Mouse (Mus musculus) stomach, postnatal 0 days (tissue): ENCODE data around the gene Ctsd. TPM values are rescaled to one million over a fixed set of nuclear protein-coding genes. Genes with fewer than 3 reads are reported as not detected.
"Not testable (repeated sequence)": the region's sequence is repeated elsewhere in the genome, so short reads cannot be mapped to it uniquely, and the experiment has no call there.

Experiments used
- ATAC-seq: fragments of 200-750 bp; cut with Nextera tagmentation; 2 replicates; pipeline ENCODE4 v1.8.0; 2017; ENCODE audit not compliant: low FRiP score, low TSS enrichment
- DNase-seq: peaks from one replicate; pipeline ENCODE4 v3.0.0-alpha.2; 2016; ENCODE audit warnings: low spot score
- H3K27ac ChIP-seq: fragments of 300-500 bp; sonication (generic); replicated peaks from 2 replicates; pipeline ENCODE4 v1.5.1; 2014; ENCODE audit warnings: mild to moderate bottlenecking, control low read depth
- H3K27me3 ChIP-seq: fragments of 300-500 bp; sonication (generic); 2 replicates; pipeline ENCODE4 v1.6.1; 2014; ENCODE audit warnings: low read length; ENCODE audit not compliant: control insufficient read depth, insufficient read depth
- H3K36me3 ChIP-seq: fragments of 300-500 bp; sonication (generic); 2 replicates; pipeline ENCODE4 v1.6.1; 2014; ENCODE audit warnings: low read length, mixed read lengths; ENCODE audit not compliant: control insufficient read depth, insufficient read depth
- H3K4me1 ChIP-seq: fragments of 300-500 bp; sonication (generic); replicated peaks from 2 replicates; pipeline ENCODE4 v1.6.1; 2014; ENCODE audit warnings: antibody characterized with exemption; ENCODE audit not compliant: control insufficient read depth, insufficient read depth
- H3K4me2 ChIP-seq: fragments of 300-500 bp; sonication (generic); replicated peaks from 2 replicates; pipeline ENCODE4 v1.6.1; 2014; ENCODE audit warnings: low read depth, mild to moderate bottlenecking, control low read depth, moderate library complexity
- H3K4me3 ChIP-seq: fragments of 300-500 bp; sonication (generic); 2 replicates; pipeline ENCODE4 v1.5.1; 2014; ENCODE audit warnings: low read depth, low read length, control low read depth
- H3K9ac ChIP-seq: fragments of 300-500 bp; sonication (generic); 2 replicates; pipeline ENCODE4 v1.6.1; 2014; ENCODE audit warnings: mild to moderate bottlenecking, low read length, control low read depth, mixed read lengths
- H3K9me3 ChIP-seq: fragments of 300-500 bp; sonication (generic); 2 replicates; pipeline ENCODE4 v1.6.1; 2016; ENCODE audit warnings: low read length; ENCODE audit not compliant: control insufficient read depth
- CTCF ChIP-seq: IDR thresholded peaks from 2 replicates; pipeline ENCODE4 v1.5.1; 2016; ENCODE audit warnings: antibody characterized with exemption, low read depth, mild to moderate bottlenecking, moderate library complexity
- EP300 ChIP-seq: optimal IDR thresholded peaks from 2 replicates; pipeline ENCODE3; 2016; ENCODE audit warnings: antibody characterized with exemption
- WGBS: fragments of 180-500 bp; shearing (Covaris S2); extraction: QIAGEN DNeasy Blood & Tissue Kit; methylation state at CpG from one replicate; pipeline ENCODE4 v1.1.7; 2014; 5-methylcytosine and 5-hydroxymethylcytosine counted together
- polyA plus RNA-seq: library from polyadenylated mRNA; unstranded; fragments of >200 nt; fragmentation: Nextera tagmentation; extraction: Ambion mirVana; gene quantifications from 2 replicates; pipeline ENCODE4 v1.2.1, GENCODE M21; 2015

The Ctsd gene
- polyA plus RNA-seq, 1 experiment from 2014 or later: 798 TPM

GRCm38 (mm10) chr7:142335151-142335550 lies 52.7 kb downstream of the Ctsd start:
- no peak overlapping the region for H3K27ac ChIP-seq
- no peak overlapping the region for H3K4me2 ChIP-seq
- no peak for TF ChIP-seq CTCF
- no peak for TF ChIP-seq EP300
- H3K4me1 ChIP-seq: no peaks in the 10 kb centered on the region; the same call in 1 of the 2 replicates
- no peaks in the 10 kb centered on the region for H3K27me3 ChIP-seq
- no peak overlapping the region for H3K4me3 ChIP-seq
- no peaks in the 10 kb centered on the region for H3K9me3 ChIP-seq
- 83% methylated on average over 8 of the region's 8 CpGs for WGBS
- ATAC-seq (no peak), DNase-seq (no peak)
- no peak overlapping the region for H3K9ac ChIP-seq
- H3K36me3 ChIP-seq: no peaks in the 10 kb centered on the region

DNA sequence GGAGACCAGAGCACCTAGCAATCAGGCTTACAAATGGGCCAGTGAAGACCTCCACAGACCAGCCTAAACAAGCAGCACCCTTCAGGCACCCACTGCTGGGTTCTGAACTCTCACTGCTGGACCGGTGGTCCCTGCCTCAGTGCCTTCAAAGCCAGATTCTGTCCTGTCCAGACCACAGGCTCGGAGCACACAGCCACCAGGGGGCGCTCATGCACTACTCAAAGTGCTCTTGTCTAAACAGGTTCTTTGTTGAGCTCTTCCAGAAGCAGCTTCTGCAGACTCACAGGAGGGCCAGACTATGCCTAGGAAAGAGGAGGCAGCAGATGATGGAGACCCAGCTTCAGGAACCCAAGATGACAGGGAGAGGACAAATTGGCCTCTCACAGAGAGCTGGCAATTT lies 53.6 kb downstream of the Ctsd start:
- no peak overlapping the region for H3K27ac ChIP-seq
- H3K9ac ChIP-seq: no peak overlapping the region
- H3K9me3 ChIP-seq: no peaks in the 10 kb centered on the region
- H3K4me3 ChIP-seq: no peak overlapping the region
- ATAC-seq (peak; percentile 82), DNase-seq (peak; percentile 90)
- TF ChIP-seq CTCF (peak; percentile 98), EP300 (no peak)
- no peaks in the 10 kb centered on the region; the same call in 1 of the 2 replicates for H3K4me1 ChIP-seq
- H3K36me3 ChIP-seq: no peaks in the 10 kb centered on the region
- H3K4me2 ChIP-seq: no peak overlapping the region
- WGBS: 2% methylated on average over 3 of the region's 3 CpGs
- no peaks in the 10 kb centered on the region for H3K27me3 ChIP-seq

DNA sequence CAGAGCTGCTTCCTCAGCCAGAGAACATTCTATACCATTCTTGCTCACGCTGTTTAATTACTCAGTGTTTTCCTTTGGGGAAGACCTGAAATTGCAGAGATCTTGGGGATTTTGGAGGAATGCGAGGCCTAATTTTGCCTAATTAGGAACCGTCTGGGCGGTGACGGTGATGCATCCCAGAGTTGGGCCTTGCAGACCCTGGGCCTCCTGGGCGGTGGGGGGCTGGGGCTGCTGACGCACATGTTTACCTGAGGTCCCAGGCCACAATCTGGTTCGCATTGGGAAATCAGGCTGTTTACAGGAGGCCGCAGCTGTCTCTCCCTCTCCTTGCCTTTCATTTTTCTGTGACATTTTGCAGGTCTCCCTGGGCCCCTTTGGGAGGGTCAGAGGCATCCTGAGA lies 55.1 kb downstream of the Ctsd start:
- H3K4me2 ChIP-seq, H3K36me3 ChIP-seq, H3K4me1 ChIP-seq, DNase-seq, H3K27me3 ChIP-seq, ATAC-seq, H3K4me3 ChIP-seq, H3K9me3 ChIP-seq, H3K9ac ChIP-seq: not testable (repeated sequence)
- WGBS: 47% methylated on average over 3 of the region's 9 CpGs
- H3K27ac ChIP-seq: peak overlapping the region; percentile 53; the same call in 1 of the 2 replicates

GRCm38 (mm10) chr7:142331281-142331680 lies 56.6 kb downstream of the Ctsd start:
- no peaks in the 10 kb centered on the region; the same call in none of the 2 replicates for H3K4me1 ChIP-seq
- 94% methylated on average over 4 of the region's 4 CpGs for WGBS
- no peaks in the 10 kb centered on the region for H3K27me3 ChIP-seq
- no peaks in the 10 kb centered on the region for H3K36me3 ChIP-seq
- DNase-seq: no peak
- no peak overlapping the region for H3K4me2 ChIP-seq
- no peak for ATAC-seq
- H3K9me3 ChIP-seq: no peaks in the 10 kb centered on the region
- TF ChIP-seq EP300 (no peak), CTCF (no peak)
- no peak overlapping the region for H3K9ac ChIP-seq
- no peak overlapping the region for H3K4me3 ChIP-seq
- no peak overlapping the region for H3K27ac ChIP-seq

- WGBS: 28% methylated on average over 9 of the region's 9 CpGs
- Histone ChIP-seq H3K4me3 (no peak overlapping the region), H3K36me3 (no peaks in the 10 kb centered on the region), H3K27me3 (no peaks in the 10 kb centered on the region), H3K9ac (0 out of 2 replicates have a peak overlapping the region, but pooled peaks have one; percentile 8), H3K4me1 (no peaks in the 10 kb centered on the region; the same call in none of the 2 replicates), H3K9me3 (no peaks in the 10 kb centered on the region), H3K4me2 (no peak overlapping the region), H3K27ac (peak overlapping the region; percentile 58)
- DNase-seq (peak; percentile 49), ATAC-seq (peak; percentile 60)
- no peak for TF ChIP-seq EP300
- no peak for TF ChIP-seq CTCF
Measured at GRCm38 (mm10) chr7:142330271-142330724, 57.5 kb downstream of the Ctsd start.

DNA sequence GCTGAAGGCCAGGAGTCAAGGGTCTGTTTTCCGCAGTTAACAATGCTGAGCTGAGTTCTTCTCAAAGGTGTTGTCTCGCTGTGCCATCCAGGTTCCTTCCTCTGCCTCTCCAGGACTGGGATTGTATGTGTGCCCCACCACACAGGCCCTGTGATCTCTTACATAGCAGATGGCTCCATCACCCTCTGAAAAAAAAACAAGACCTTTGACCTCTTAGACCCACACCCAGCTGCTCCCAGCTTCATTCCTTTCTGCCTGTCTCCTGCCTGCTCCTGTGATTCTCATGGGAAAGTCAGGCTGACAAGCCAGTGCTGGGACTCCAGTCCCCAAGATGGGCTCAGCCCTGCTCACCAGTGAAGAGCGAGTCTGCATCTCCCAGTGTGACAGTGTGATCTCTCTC lies 59.3 kb downstream of the Ctsd start:
- no peak overlapping the region for H3K9ac ChIP-seq
- no peaks in the 10 kb centered on the region for H3K36me3 ChIP-seq
- H3K4me2 ChIP-seq: no peak overlapping the region
- H3K27me3 ChIP-seq: no peaks in the 10 kb centered on the region
- ATAC-seq (no peak), DNase-seq (no peak)
- no peak overlapping the region for H3K4me3 ChIP-seq
- 69% methylated on average over 3 of the region's 3 CpGs for WGBS
- H3K9me3 ChIP-seq: no peaks in the 10 kb centered on the region
- H3K4me1 ChIP-seq: no peaks in the 10 kb centered on the region; the same call in 1 of the 2 replicates
- no peak overlapping the region for H3K27ac ChIP-seq
- no peak for TF ChIP-seq EP300
- no peak for TF ChIP-seq CTCF
